Mouse (Mus musculus): ENCODE measurements at regions not wholly inside any gene's neighbourhood (a gene's known extent, or its start where the extent isn't known, plus 50 kb on each side); places are given as distances from the start of the nearest gene placed in this dataset.
"Not testable (repeated sequence)": the region's sequence is repeated elsewhere in the genome, so short reads cannot be mapped to it uniquely, and the experiment has no call there.

GRCm38 (mm10) chr13:26113723-26114122 lies 656.2 kb downstream of the Hdgfl1 start:
- not testable (repeated sequence) for TF ChIP-seq POLR2A (IDR thresholded peaks at IDR 0.05; ENCODE audit: insufficient read depth, low read depth, low read length); CTCF (IDR thresholded peaks at IDR 0.05)
